Mouse (Mus musculus) midbrain, embryonic 16.5 days (tissue): ENCODE measurements around the gene Plcg1. TPM values are rescaled to one million over a fixed set of nuclear protein-coding genes. Genes with fewer than 3 reads are reported as not detected.

Experiments used
- ATAC-seq: fragments of 200-750 bp; cut with Nextera tagmentation; 2 replicates; pipeline ENCODE4 v1.8.0; 2017; ENCODE audit warnings: moderate TSS enrichment
- H3K27ac ChIP-seq: fragments of 300-500 bp; sonication (generic); 2 replicates; pipeline ENCODE4 v1.5.1; 2014; ENCODE audit warnings: mild to moderate bottlenecking, low read length, mixed read lengths
- H3K27me3 ChIP-seq: fragments of 300-500 bp; sonication (generic); 2 replicates; pipeline ENCODE4 v1.6.1; 2014; ENCODE audit warnings: low read depth, low read length, mixed read lengths; ENCODE audit not compliant: control insufficient read depth, insufficient read depth
- H3K36me3 ChIP-seq: fragments of 300-500 bp; sonication (generic); 2 replicates; pipeline ENCODE4 v1.6.1; 2014; ENCODE audit warnings: mild to moderate bottlenecking, low read length, moderate library complexity, mixed read lengths; ENCODE audit not compliant: control insufficient read depth, insufficient read depth
- H3K4me1 ChIP-seq: fragments of 300-500 bp; sonication (generic); 2 replicates; pipeline ENCODE4 v1.6.1; 2014; ENCODE audit warnings: mild to moderate bottlenecking, low read length, mixed read lengths; ENCODE audit not compliant: control insufficient read depth, insufficient read depth
- H3K4me2 ChIP-seq: fragments of 300-500 bp; sonication (generic); 2 replicates; pipeline ENCODE4 v1.6.1; 2014; ENCODE audit warnings: mild to moderate bottlenecking, low read length, mixed read lengths
- H3K4me3 ChIP-seq: fragments of 300-500 bp; sonication (generic); 2 replicates; pipeline ENCODE4 v1.5.1; 2014; ENCODE audit warnings: low read depth, mild to moderate bottlenecking, low read length, moderate library complexity, mixed read lengths
- H3K9ac ChIP-seq: fragments of 300-500 bp; sonication (generic); 2 replicates; pipeline ENCODE4 v1.6.1; 2014; ENCODE audit warnings: low read depth, low read length, mixed read lengths
- H3K9me3 ChIP-seq: fragments of 300-500 bp; sonication (generic); replicated peaks from 2 replicates; pipeline ENCODE4 v1.6.1; 2014; ENCODE audit warnings: mild to moderate bottlenecking, low read length, mixed read lengths; ENCODE audit not compliant: control insufficient read depth, poor library complexity, severe bottlenecking
- WGBS: fragments of 180-500 bp; shearing (Covaris S2); extraction: QIAGEN DNeasy Blood & Tissue Kit; methylation state at CpG from one replicate; pipeline ENCODE4 v1.1.7; 2014; 5-methylcytosine and 5-hydroxymethylcytosine counted together
- polyA plus RNA-seq: library from polyadenylated mRNA; unstranded; fragments of >200 nt; fragmentation: Nextera tagmentation; extraction: Ambion mirVana; gene quantifications from 2 replicates; pipeline ENCODE4 v1.2.1, GENCODE M21; 2015

Gene Plcg1
- polyA plus RNA-seq, 1 experiment from 2014 or later: 52.1 TPM

DNA sequence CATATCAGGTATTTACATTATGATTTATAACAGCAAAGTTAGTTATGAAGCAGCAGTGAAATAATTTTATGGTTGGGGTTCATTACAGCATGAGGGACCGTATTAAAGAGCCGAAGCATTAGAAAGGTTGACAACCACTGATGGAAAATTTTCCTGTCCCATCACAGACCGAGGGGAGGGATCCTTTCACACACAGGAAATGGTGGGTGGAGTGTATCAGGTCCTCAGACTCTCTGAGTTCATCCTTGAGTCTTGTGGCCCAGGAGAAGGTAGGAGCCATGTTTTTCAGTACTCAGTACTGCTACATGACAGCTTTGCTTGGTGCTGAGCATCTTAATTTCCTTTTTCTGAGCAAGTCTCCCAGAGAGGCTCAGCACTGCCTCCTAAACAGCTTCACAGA, 32.7 kb downstream of the Plcg1 start:
- WGBS: 86% methylated on average over 3 of the region's 3 CpGs
- no peak overlapping the region for H3K4me2 ChIP-seq
- no peaks in the 10 kb centered on the region for H3K9me3 ChIP-seq
- H3K36me3 ChIP-seq: peaks cover 22% of the 10 kb centered on the region
- no peaks in the 10 kb centered on the region for H3K27me3 ChIP-seq
- peak overlapping the region; percentile 20; the same call in 1 of the 2 replicates for H3K27ac ChIP-seq
- no peak overlapping the region for H3K9ac ChIP-seq
- H3K4me1 ChIP-seq: 0 out of 2 replicates have a peak, but pooled peaks cover 3% of the 10 kb centered on the region
- H3K4me3 ChIP-seq: no peak overlapping the region
- ATAC-seq: no peak

DNA sequence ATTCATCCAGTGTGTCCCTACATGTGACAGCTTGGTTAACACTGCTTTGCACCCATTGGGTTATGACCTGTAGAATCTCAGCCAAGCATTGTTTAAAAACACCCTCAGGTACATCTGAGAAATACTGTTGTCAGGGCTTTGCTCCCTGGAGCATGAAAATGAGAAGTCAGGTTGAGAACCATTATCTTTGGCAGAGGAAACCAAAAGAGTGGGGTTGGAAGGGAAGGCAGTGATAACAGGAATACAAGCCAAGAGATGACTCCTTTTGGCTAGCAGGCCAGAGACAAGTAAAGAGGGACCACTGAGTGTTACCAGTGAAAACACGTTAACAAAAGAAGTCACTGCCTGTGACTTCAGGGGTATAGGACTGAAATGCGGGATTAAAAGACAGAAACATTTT, 33.3 kb downstream of the Plcg1 start:
- Histone ChIP-seq H3K9me3 (no peaks in the 10 kb centered on the region), H3K27me3 (no peaks in the 10 kb centered on the region), H3K4me3 (no peak overlapping the region), H3K36me3 (peaks cover 19% of the 10 kb centered on the region), H3K4me1 (0 out of 2 replicates have a peak, but pooled peaks cover 3% of the 10 kb centered on the region), H3K9ac (no peak overlapping the region), H3K27ac (no peak overlapping the region), H3K4me2 (no peak overlapping the region)
- ATAC-seq: no peak
- 81% methylated on average over 2 of the region's 2 CpGs for WGBS

DNA sequence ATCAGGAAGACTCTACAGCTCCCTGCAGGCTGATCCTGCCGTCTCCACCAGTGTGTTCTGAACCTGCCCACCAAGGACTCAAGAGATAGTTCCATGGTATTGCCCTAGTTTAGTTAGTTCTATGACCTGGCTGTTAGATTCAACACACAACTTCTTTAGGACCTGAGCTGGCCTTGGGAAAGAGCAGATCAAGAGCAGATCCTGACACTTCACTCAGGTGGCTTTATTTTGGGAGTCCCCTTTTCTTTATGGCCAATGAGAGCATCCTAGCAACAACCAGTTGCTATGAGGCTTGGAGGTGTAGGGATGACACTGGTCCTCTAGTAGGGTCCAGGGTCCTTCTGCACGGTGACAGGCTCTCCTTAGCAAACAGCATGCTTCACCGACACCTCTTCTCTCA, 34.0 kb downstream of the Plcg1 start:
- H3K4me3 ChIP-seq: no peak overlapping the region
- no peak for ATAC-seq
- 84% methylated on average over 3 of the region's 3 CpGs for whole genome bisulfite sequencing

DNA sequence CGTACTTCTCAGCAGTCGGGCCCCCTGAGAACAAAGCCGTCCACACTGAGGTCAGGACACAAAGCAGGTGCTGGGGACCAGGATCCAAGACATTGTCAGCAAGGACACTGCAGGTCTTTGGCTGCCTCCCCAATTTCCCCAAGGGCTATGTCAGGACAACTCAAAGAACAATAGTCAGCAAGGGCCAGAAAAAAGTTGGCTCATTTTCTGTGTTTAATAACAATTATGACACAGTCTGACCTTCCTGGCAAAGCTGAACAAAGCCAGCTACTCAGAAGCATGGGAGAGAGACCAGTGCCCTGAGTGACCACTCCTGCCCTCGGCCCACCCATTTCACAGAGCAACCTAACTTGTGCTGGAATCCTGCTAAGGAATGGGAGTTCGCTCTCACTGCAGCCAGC, 35.3 kb downstream of the Plcg1 start:
- H3K4me2 ChIP-seq: no peak overlapping the region
- H3K4me1 ChIP-seq: 0 out of 2 replicates have a peak, but pooled peaks cover 3% of the 10 kb centered on the region
- H3K4me3 ChIP-seq: no peak overlapping the region
- H3K27ac ChIP-seq: no peak overlapping the region
- peaks cover 14% of the 10 kb centered on the region for H3K36me3 ChIP-seq
- no peaks in the 10 kb centered on the region for H3K27me3 ChIP-seq
- no peak overlapping the region for H3K9ac ChIP-seq
- 65% methylated on average over 5 of the region's 5 CpGs for WGBS
- no peaks in the 10 kb centered on the region for H3K9me3 ChIP-seq
- ATAC-seq: no peak

More for the DNA sequence above, 34.0 kb downstream of the Plcg1 start:
- Histone ChIP-seq H3K4me1 (0 out of 2 replicates have a peak, but pooled peaks cover 3% of the 10 kb centered on the region), H3K27ac (no peak overlapping the region), H3K27me3 (no peaks in the 10 kb centered on the region), H3K9me3 (no peaks in the 10 kb centered on the region), H3K4me2 (no peak overlapping the region), H3K9ac (no peak overlapping the region), H3K36me3 (peaks cover 14% of the 10 kb centered on the region)

DNA sequence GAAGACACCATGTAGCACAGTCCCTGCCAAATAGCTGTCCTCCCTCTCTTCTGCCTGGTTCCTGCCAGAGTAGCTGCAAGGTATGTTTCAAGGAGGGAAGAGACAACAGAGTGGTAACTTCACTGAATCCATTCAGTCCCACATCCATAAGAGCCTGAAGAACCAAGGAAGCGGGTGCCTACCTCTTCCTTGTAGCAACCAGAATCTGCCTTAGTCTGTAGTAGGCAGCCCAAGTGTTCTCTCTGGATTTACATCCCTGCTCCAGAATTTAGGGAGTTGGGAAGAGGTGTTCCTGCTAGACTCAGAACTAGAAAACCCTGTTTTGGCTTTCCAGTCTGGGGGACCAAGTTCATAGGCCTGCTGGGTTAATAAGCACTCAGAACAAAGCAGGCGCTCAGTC, 36.1 kb downstream of the Plcg1 start:
- WGBS: 92% methylated on average over 2 of the region's 2 CpGs
- no peak overlapping the region for H3K27ac ChIP-seq
- ATAC-seq: no peak
- no peaks in the 10 kb centered on the region for H3K9me3 ChIP-seq
- H3K4me2 ChIP-seq: no peak overlapping the region
- H3K27me3 ChIP-seq: no peaks in the 10 kb centered on the region
- H3K4me1 ChIP-seq: 0 out of 2 replicates have a peak, but pooled peaks cover 3% of the 10 kb centered on the region
- H3K9ac ChIP-seq: no peak overlapping the region
- H3K36me3 ChIP-seq: peaks cover 12% of the 10 kb centered on the region
- H3K4me3 ChIP-seq: no peak overlapping the region

DNA sequence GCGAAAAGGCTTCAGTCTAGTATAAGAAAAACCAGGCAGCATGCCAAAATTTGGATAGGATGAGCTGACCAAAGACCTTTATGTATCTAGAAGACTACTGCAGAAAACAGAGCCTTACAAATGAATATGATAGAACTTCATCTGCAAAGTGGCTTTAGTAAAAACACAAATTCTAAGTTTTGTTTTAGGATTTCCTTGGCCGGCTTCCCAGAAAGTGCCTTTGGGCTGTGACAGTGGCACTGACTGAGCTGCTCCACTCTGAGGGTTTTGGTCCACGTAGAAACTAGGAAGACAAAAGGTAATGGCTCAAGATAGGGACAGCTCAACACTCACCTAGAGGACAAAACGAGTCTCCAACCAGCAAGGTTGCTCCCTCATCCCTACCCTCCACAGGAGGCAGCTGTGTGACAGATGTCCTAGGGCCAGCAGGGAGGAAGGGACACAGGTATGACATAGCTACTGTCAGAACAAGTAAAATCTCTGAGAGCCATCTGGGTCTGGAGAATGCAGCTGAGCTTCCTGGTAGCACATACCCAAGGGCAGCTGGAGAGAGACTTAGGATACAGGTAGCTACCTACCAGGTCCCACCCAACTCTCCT, 37.1 kb downstream of the Plcg1 start:
- no peaks in the 10 kb centered on the region for H3K27me3 ChIP-seq
- H3K27ac ChIP-seq: no peak overlapping the region
- no peaks in the 10 kb centered on the region for H3K9me3 ChIP-seq
- H3K4me3 ChIP-seq: no peak overlapping the region
- H3K9ac ChIP-seq: no peak overlapping the region
- 83% methylated on average over 4 of the region's 4 CpGs for WGBS
- H3K4me2 ChIP-seq: no peak overlapping the region
- H3K36me3 ChIP-seq: peaks cover 4% of the 10 kb centered on the region; the same call in 1 of the 2 replicates
- 0 out of 2 replicates have a peak, but pooled peaks cover 3% of the 10 kb centered on the region for H3K4me1 ChIP-seq
- no peak for ATAC-seq

DNA sequence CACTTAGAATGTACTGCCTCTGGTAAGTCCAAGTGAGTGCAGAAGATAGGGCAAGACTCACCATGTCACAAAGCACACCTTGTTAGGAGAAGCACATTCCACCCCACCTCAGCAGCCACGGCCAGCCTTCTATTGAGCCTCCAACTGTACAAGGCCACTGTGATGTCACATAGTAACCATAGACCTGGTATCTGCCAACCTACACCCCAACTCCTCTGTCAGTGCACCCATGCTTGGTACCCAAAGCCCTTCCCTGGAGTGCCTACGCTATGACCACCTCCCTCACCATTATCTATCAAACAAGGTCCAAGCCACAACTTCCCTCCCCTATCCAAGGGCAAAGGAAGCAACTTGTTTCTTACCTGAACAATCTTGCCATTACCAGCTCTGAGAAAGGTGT, 37.9 kb downstream of the Plcg1 start:
- 98% methylated on average over 2 of the region's 2 CpGs for WGBS

DNA sequence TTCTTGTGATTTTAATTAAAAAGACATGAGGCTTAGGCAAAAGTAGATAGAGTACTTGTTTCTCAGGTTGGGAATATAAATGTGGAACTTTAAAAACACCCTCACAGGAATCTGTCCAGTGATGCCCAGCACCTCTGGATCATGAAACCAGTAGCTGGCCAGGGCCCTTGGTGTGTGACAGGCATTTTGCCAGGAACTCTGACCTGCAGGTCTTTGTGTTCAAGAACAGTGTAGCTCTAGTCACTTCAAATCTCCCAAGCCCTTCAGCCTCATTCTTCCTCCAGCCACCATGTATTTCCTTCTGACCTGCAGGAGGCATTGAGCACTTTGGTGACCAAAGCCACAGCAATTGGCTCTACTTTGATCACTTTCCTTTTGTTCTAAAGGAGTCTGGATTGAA, 39.3 kb downstream of the Plcg1 start:
- Histone ChIP-seq H3K36me3 (no peaks in the 10 kb centered on the region; the same call in 1 of the 2 replicates), H3K9me3 (no peaks in the 10 kb centered on the region), H3K27ac (no peak overlapping the region), H3K4me2 (no peak overlapping the region), H3K27me3 (no peaks in the 10 kb centered on the region), H3K4me1 (0 out of 2 replicates have a peak, but pooled peaks cover 3% of the 10 kb centered on the region), H3K4me3 (no peak overlapping the region), H3K9ac (no peak overlapping the region)
- no peak for ATAC-seq

More for the DNA sequence above, 37.9 kb downstream of the Plcg1 start:
- H3K4me1 ChIP-seq: 0 out of 2 replicates have a peak, but pooled peaks cover 3% of the 10 kb centered on the region
- H3K27me3 ChIP-seq: no peaks in the 10 kb centered on the region
- no peaks in the 10 kb centered on the region for H3K9me3 ChIP-seq
- no peak overlapping the region for H3K4me2 ChIP-seq
- H3K27ac ChIP-seq: no peak overlapping the region
- no peak overlapping the region for H3K9ac ChIP-seq
- ATAC-seq: no peak
- peaks cover under 1% of the 10 kb centered on the region; the same call in 1 of the 2 replicates for H3K36me3 ChIP-seq
- H3K4me3 ChIP-seq: no peak overlapping the region

DNA sequence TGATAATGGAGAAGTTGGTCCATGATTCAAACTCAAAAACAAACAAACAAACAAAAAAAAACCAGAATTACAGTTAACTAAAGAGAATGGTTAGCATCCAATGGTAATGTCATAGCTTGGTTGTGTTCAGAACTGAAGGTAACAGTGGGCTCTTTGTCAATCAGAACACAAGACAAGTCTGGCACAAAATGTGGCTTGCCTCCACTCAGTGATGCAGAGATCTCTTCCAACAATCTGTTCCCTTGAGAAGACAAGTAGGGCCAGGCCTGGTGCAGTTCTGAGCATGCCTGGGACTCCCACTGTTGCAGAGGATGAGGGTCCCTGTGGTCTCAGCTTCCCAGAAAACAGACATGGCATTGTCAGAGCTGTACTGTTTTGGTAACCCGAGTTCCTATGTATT, 39.8 kb downstream of the Plcg1 start:
- no peak for ATAC-seq
- WGBS: 87% methylated on average over 1 of the region's 1 CpGs
- H3K4me1 ChIP-seq: 0 out of 2 replicates have a peak, but pooled peaks cover 3% of the 10 kb centered on the region

More for the DNA sequence above, 39.8 kb downstream of the Plcg1 start:
- H3K9me3 ChIP-seq: no peaks in the 10 kb centered on the region
- H3K27me3 ChIP-seq: no peaks in the 10 kb centered on the region
- no peak overlapping the region for H3K9ac ChIP-seq
- no peaks in the 10 kb centered on the region; the same call in 1 of the 2 replicates for H3K36me3 ChIP-seq
- no peak overlapping the region for H3K4me3 ChIP-seq
- no peak overlapping the region for H3K4me2 ChIP-seq
- H3K27ac ChIP-seq: no peak overlapping the region
